Mouse (Mus musculus) c-Kit-negative CD71-positive TER-119-positive erythroid progenitor cells, embryonic 14.5 days (primary cell): ENCODE measurements at regions not wholly inside any gene's neighbourhood (a gene's known extent, or its start where the extent isn't known, plus 50 kb on each side); places are given as distances from the start of the nearest gene placed in this dataset.
"Not testable (repeated sequence)": the region's sequence is repeated elsewhere in the genome, so short reads cannot be mapped to it uniquely, and the experiment has no call there.

Source experiments
- DNase-seq: peaks from one replicate; pipeline ENCODE4 v3.0.0-alpha.2; 2013; ENCODE audit warnings: low read depth, low spot score

GRCm38 (mm10) chr17:62287127-62287526, 594.0 kb downstream of the Efna5 start:
- DNase-seq: no peak

- no peak for DNase-seq
Measured at GRCm38 (mm10) chr17:62286086-62287080, 594.7 kb downstream of the Efna5 start.

GRCm38 (mm10) chr17:62280201-62280600, 600.9 kb downstream of the Efna5 start:
- DNase-seq: no peak

- no peak for DNase-seq
Measured at GRCm38 (mm10) chr17:62271399-62271798, 609.7 kb downstream of the Efna5 start.

GRCm38 (mm10) chr17:62269279-62269678, 611.8 kb downstream of the Efna5 start:
- DNase-seq: no peak

GRCm38 (mm10) chr17:62253448-62253847, 627.7 kb downstream of the Efna5 start:
- DNase-seq: no peak

GRCm38 (mm10) chr17:62248011-62248410, 633.1 kb downstream of the Efna5 start:
- DNase-seq: no peak

GRCm38 (mm10) chr17:62246650-62247049, 634.5 kb downstream of the Efna5 start:
- no peak for DNase-seq

GRCm38 (mm10) chr17:62230939-62231338, 650.2 kb downstream of the Efna5 start:
- DNase-seq: no peak

- no peak for DNase-seq
Measured at GRCm38 (mm10) chr17:62210441-62211025, 670.6 kb downstream of the Efna5 start.

GRCm38 (mm10) chr17:62202658-62203057, 678.5 kb downstream of the Efna5 start:
- DNase-seq: no peak

- no peak for DNase-seq
Measured at GRCm38 (mm10) chr17:62200491-62200890, 680.6 kb downstream of the Efna5 start.

- DNase-seq: no peak
Measured at GRCm38 (mm10) chr17:62199559-62199958, 681.6 kb downstream of the Efna5 start.

GRCm38 (mm10) chr17:62178612-62179210, 702.4 kb downstream of the Efna5 start:
- DNase-seq: no peak

GRCm38 (mm10) chr17:62176336-62176735, 704.8 kb downstream of the Efna5 start:
- DNase-seq: no peak

GRCm38 (mm10) chr17:62172305-62172704, 708.8 kb downstream of the Efna5 start:
- no peak for DNase-seq

- DNase-seq: no peak
Measured at GRCm38 (mm10) chr17:62171532-62171931, 709.6 kb downstream of the Efna5 start.

GRCm38 (mm10) chr17:62161457-62161856, 719.7 kb downstream of the Efna5 start:
- no peak for DNase-seq

GRCm38 (mm10) chr17:62160301-62160700, 720.8 kb downstream of the Efna5 start:
- no peak for DNase-seq

- DNase-seq: no peak
Measured at GRCm38 (mm10) chr17:62135050-62135449, 746.1 kb downstream of the Efna5 start.

GRCm38 (mm10) chr17:62111703-62112102, 769.4 kb downstream of the Efna5 start:
- DNase-seq: not testable (repeated sequence)

- no peak for DNase-seq
Measured at GRCm38 (mm10) chr17:62109052-62109451, 772.1 kb downstream of the Efna5 start.
